Mouse (Mus musculus): ENCODE data around the gene Mical2.

Gene Mical2

GRCm38 (mm10) chr7:112354503-112354951, 128.9 kb downstream of the Mical2 start:
- no peak for DNase-seq (ENCODE audit: low read depth, low spot score)

GRCm38 (mm10) chr7:112359594-112359993, 133.9 kb downstream of the Mical2 start:
- no peak for DNase-seq (ENCODE audit: low read depth, low spot score)

GRCm38 (mm10) chr7:112362574-112363200, 137.0 kb downstream of the Mical2 start:
- DNase-seq (ENCODE audit: low read depth, low spot score), result no peak

GRCm38 (mm10) chr7:112365864-112366263, 140.2 kb downstream of the Mical2 start:
- no peak for DNase-seq (ENCODE audit: low read depth, low spot score)

- peak; percentile 73 for DNase-seq (ENCODE audit: low read depth, low spot score)
Measured at GRCm38 (mm10) chr7:112369046-112369445, 143.4 kb downstream of the Mical2 start.

- no peak for DNase-seq (ENCODE audit: low read depth, low spot score)
Measured at GRCm38 (mm10) chr7:112369977-112370376, 144.3 kb downstream of the Mical2 start.

- no peak for DNase-seq (ENCODE audit: low read depth, low spot score)
Measured at GRCm38 (mm10) chr7:112371387-112371786, 145.7 kb downstream of the Mical2 start.

- peak; percentile 7 for DNase-seq (ENCODE audit: low read depth, low spot score)
Measured at GRCm38 (mm10) chr7:112374035-112374434, 148.4 kb downstream of the Mical2 start.

GRCm38 (mm10) chr7:112375062-112375461, 149.4 kb downstream of the Mical2 start:
- DNase-seq (ENCODE audit: low read depth, low spot score), result no peak

- DNase-seq (ENCODE audit: low read depth, low spot score), result no peak
Measured at GRCm38 (mm10) chr7:112375900-112376299, 150.2 kb downstream of the Mical2 start.

GRCm38 (mm10) chr7:112376611-112377010, 151.0 kb downstream of the Mical2 start:
- no peak for DNase-seq (ENCODE audit: low read depth, low spot score)

GRCm38 (mm10) chr7:112377314-112377713, 151.7 kb downstream of the Mical2 start:
- DNase-seq (ENCODE audit: low read depth, low spot score), result peak; percentile 52

- no peak for DNase-seq (ENCODE audit: low read depth, low spot score)
Measured at GRCm38 (mm10) chr7:112378056-112378455, 152.4 kb downstream of the Mical2 start.

GRCm38 (mm10) chr7:112378476-112378875, 152.8 kb downstream of the Mical2 start:
- DNase-seq (ENCODE audit: low read depth, low spot score), result no peak

- DNase-seq (ENCODE audit: low read depth, low spot score), result no peak
Measured at GRCm38 (mm10) chr7:112386521-112386920, 160.9 kb downstream of the Mical2 start.

GRCm38 (mm10) chr7:112387876-112388275, 162.2 kb downstream of the Mical2 start:
- no peak for DNase-seq (ENCODE audit: low read depth, low spot score)

- DNase-seq (ENCODE audit: low read depth, low spot score), result no peak
Measured at GRCm38 (mm10) chr7:112388363-112388875, 162.8 kb downstream of the Mical2 start.

- DNase-seq (ENCODE audit: low read depth, low spot score), result no peak
Measured at GRCm38 (mm10) chr7:112389611-112390251, 164.1 kb downstream of the Mical2 start.

GRCm38 (mm10) chr7:112390252-112390936, 164.7 kb downstream of the Mical2 start:
- no peak for DNase-seq (ENCODE audit: low read depth, low spot score)

- no peak for DNase-seq (ENCODE audit: low read depth, low spot score)
Measured at GRCm38 (mm10) chr7:112390937-112391605, 165.4 kb downstream of the Mical2 start.

- no peak for DNase-seq (ENCODE audit: low read depth, low spot score)
Measured at GRCm38 (mm10) chr7:112397786-112398185, 172.1 kb downstream of the Mical2 start.

All from A20 (cell line).